8 mouse cellular contexts compared by ENCODE assay signal in the genomic region with DNA sequence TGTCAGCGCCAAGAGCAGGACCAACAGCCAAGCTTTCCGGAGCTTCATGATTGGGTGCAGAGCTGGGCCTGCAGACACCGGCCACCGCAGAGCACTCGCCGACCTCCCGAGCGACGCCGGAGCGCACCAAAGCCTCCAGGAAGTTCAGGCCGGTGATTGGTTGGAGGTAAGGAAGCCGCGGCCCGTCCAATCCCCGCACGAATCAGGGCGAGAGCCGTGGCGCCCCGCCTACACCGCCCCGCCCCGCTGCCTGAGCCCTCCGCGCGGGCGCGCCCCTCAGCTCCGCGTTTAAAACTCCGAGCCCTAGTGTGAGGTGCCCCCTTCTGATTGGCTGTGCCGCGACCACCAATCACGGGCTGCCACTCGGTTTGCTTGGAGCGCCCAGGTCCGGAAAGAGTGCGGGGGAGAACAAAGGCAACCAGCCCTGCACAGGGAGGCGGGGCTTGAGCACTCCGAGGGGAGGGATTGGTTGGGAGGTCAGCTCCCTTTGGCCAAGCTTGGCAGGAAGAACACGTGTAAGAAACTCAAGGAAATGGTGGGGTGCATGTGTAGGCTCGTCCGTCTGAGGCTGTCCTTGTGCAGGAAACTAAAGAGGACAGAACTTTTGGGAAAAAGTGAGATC. TPM values are rescaled to one million over a fixed set of nuclear protein-coding genes. Genes with fewer than 3 reads are reported as not detected.
DNase-seq lines count a peak whose midpoint lies in the region; ATAC-seq and TF ChIP-seq lines count a peak whose summit lies in the region.

A gene (minus strand): TSS at position 174 of the 622 bp plus-strand sequence.

- peak within 1 kb of the TSS; percentile 84 for H3K4me3 ChIP-seq in hindbrain, embryonic 13.5 days

- TF ChIP-seq CTCF in Patski (IDR thresholded peaks at IDR 0.05), result no peak

- no peaks in the 10 kb centered on the region for H3K9me3 ChIP-seq in hindbrain, embryonic 13.5 days

- peak; percentile 97 for ATAC-seq in Patski
- ATAC-seq in hindbrain, embryonic 13.5 days (ENCODE audit: low FRiP score), result peak; percentile 99

- H3K4me2 ChIP-seq in hindbrain, embryonic 13.5 days, result peak within 1 kb of the TSS; percentile 60

- in situ Hi-C loops in Patski (cut with MboI; ENCODE audit: low pct_unique_long_range_greater_than_20kb), result no loop called here

- H3K27me3 ChIP-seq in Patski, result no peaks in the 10 kb centered on the region
- H3K27me3 ChIP-seq in hindbrain, embryonic 13.5 days, result no peaks in the 10 kb centered on the region

- H3K27ac ChIP-seq in hindbrain, embryonic 13.5 days, result peak within 1 kb of the TSS; percentile 96

- WGBS in hindbrain, embryonic 13.5 days, result under 1% methylated on average over 44 of the region's 44 CpGs

- CTCF ChIA-PET in Patski (lab: Charles Lee), result interaction anchor here (0.9 to 7.1 kb wide), 5 partner anchors 13 to 21 kb away, joined by 3 to 50 read pairs (median 3); no protein-coding TSS in a partner anchor

- peak within 1 kb of the TSS; percentile 91 for H3K9ac ChIP-seq in hindbrain, embryonic 13.5 days

- DNase-seq in Patski (ENCODE audit: low read depth, low spot score), result peak; percentile 93
- DNase-seq in cerebellum, postnatal 14 days, result peak; percentile 98
- peak; percentile 97 to 98 for DNase-seq in frontal cortex, postnatal 14 days (ENCODE audit: low spot score in 2 of 2)
- peak; percentile 88 to 93 for DNase-seq in layer of hippocampus, postnatal 25 days (ENCODE audit: extremely low spot score in 1 of 2, low spot score in 1 of 2)
- peak; percentile 100 for DNase-seq in lung, postnatal 25 days (ENCODE audit: low spot score)
- peak; percentile 99 for DNase-seq in retina, embryonic 14.5 days (ENCODE audit: low spot score)
- DNase-seq in thymus, postnatal 4 days, result peak; percentile 98

- H3K4me1 ChIP-seq in hindbrain, embryonic 13.5 days (replicated peaks), result peaks cover 41% of the 10 kb centered on the region

- POLR2A ChIA-PET in Patski (lab: Charles Lee), result interaction anchor here (1.7 kb wide), 1 partner anchor 20 kb away, joined by 4 read pairs; no protein-coding TSS in a partner anchor

- H3K36me3 ChIP-seq in hindbrain, embryonic 13.5 days, result peaks cover 12% of the 10 kb centered on the region

RNA-seq across cellular contexts. Expression of the gene that starts here (rescaled TPM):
- 241 TPM for polyA plus RNA-seq in Patski (2021)
- polyA plus RNA-seq in hindbrain, embryonic 13.5 days (2015; fragmentation: Nextera tagmentation; extraction: Ambion mirVana), result 177 and 180 TPM in 2 replicates
- total RNA-seq in layer of hippocampus, postnatal 25 days (2021), result 10 to 100 TPM; 53.5 to 67.5 TPM

Comparison
In these comparisons a context has a peak if more than half of its experiments do, and no peak if none do; other contexts are left out.
1. Peak in every context shown above with its lines: DNase-seq, ATAC-seq, H3K4me3 ChIP-seq and H3K27ac ChIP-seq.